Mouse (Mus musculus) spleen, postnatal 36 days (tissue): ENCODE data around the gene 2900026A02Rik.

Experiments used
- DNase-seq, 2 experiments: peaks; one replicate each; pipeline ENCODE4 v3.0.0; 2022; ENCODE audit warnings: low spot score in 2 of 2, mixed read lengths in 1 of 2

2900026A02Rik gene

DNA sequence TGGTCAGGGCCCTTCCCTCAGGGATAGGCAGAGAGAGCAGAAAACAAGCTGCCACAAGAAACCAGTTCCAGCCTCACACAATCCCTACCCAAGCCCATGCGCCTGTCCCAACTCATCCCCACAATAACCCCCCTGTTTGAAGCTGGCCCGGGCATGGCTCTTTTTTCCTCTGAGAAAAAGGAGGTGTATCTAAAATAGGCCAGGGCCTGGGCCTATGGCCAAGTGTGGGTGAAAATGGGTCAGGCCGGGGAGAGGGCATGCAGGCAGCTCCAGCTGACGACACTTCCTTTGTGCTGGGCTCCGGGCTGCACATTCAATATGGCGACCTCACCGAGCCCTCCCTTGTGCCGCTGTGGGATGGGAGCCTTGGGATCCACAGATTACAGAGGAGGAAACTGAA, 177.5 kb downstream of the 2900026A02Rik start:
- DNase-seq = no peak

DNA sequence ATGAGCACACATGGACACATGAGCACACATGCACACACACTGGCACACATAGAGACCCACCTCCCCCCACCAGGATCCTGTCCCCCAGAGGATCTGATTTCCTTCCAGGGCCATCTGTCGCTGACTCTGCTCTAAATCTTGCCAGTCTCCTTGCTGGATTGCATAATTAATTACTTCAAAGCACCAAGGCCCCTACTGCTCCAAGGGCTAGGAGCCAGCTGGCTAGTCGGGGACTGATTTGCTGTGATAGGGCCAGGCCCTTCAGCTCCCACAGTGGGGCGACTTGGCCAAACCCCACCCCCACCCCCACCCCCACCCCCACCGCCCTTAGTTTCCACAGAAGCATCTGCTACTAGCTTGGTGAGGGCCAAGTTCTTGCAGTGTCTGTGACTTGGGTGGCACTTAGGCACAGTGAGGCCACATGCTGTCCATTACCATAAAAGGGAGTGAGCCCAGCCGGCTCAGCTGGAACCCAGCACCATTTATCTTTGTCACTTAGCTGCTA, 179.4 kb downstream of the 2900026A02Rik start:
- no peak for DNase-seq

DNA sequence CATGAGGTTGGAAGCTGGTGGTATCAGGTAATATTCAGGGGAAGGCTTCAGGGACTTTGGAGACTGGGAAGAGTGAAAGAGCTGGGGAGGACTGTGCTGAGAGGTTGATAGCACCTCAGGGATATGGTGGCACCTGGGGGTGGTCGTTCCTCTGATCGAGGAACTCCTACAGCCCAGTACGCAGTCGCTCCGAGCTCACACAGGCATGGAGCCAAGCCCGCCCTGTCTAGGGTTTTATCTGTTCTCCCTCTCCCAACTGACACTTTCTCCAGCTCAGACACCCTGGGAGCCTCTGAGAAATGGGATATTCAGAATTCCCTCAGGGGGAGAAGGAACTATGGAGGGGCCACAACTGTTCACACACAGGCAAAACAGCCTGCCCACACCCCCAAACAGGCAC, 180.3 kb downstream of the 2900026A02Rik start:
- DNase-seq = no peak

DNA sequence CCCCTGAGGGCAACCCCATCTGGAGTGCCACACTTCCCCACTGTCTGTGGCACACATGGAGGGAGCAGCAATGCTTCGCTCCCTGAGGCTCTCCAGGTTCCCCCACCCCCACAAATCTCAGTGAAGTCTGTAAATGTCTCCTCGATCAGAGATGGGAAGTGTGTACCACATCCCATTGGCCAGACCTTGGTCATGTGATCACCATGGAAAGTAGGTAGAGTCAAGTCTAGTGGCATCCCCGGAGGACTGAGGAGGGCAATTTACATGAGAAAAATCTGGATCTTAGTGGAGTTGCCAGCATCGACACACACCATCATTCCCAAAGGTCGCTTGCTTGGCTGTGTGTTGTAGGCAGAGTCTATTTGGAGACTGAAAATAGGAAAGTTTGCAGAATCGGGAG, 182.4 kb downstream of the 2900026A02Rik start:
- no peak for DNase-seq
